In genomic region chr4:152008622-152009075, GRCm38 (mm10) we compare ENCODE assay signal across 8 mouse cellular contexts. TPM values are rescaled to one million over a fixed set of nuclear protein-coding genes. Genes with fewer than 3 reads are reported as not detected.
DNase-seq lines count a peak whose midpoint lies in the region; ATAC-seq and TF ChIP-seq lines count a peak whose summit lies in the region.

Klhl21 (plus strand) TSS chr4:152008803.

- H3K9ac ChIP-seq in hindbrain, postnatal 0 days (replicated peaks; ENCODE audit: low read length) = peak within 1 kb of the TSS; percentile 68

- DNase-seq in WW6 (ENCODE audit: low read depth, low spot score) = peak; percentile 84
- peak; percentile 75 to 81 for DNase-seq in cerebellum, postnatal 4 days (ENCODE audit: low spot score in 2 of 2)
- peak; percentile 98 for DNase-seq in gastrocnemius, adult 2 months
- DNase-seq in hindbrain, postnatal 0 days (ENCODE audit: low spot score) = peak; percentile 95
- peak; percentile 84 to 93 for DNase-seq in left cerebral cortex, adult 8-10 months (ENCODE audit: low spot score in 2 of 2)
- DNase-seq in right cerebral cortex, postnatal 10 days (ENCODE audit: low spot score in 2 of 2) = peak; percentile 95
- DNase-seq in urinary bladder, postnatal 25 days (ENCODE audit: low spot score) = peak; percentile 94

- intact Hi-C loops in gastrocnemius, adult 2 months (cut with DNase I) = loop anchor here (1.0 kb wide), 1 partner anchor 12 kb away; the partner anchor contains the start of gene Phf13

- no peaks in the 10 kb centered on the region; the same call in 1 of the 2 replicates for H3K27me3 ChIP-seq in hindbrain, postnatal 0 days (ENCODE audit: insufficient read depth, low read length)
- peaks cover 3% of the 10 kb centered on the region for H3K27me3 ChIP-seq in megakaryocyte, embryonic 14.5 days (replicated peaks)

- peak within 1 kb of the TSS; percentile 100 for H3K4me2 ChIP-seq in hindbrain, postnatal 0 days (ENCODE audit: low read depth, low read length)

- 0% methylated on average over 45 of the region's 45 CpGs for WGBS in hindbrain, postnatal 0 days

- no peak for TF ChIP-seq CTCF in gastrocnemius, adult 2 months (IDR thresholded peaks at IDR 0.05)
- no peak for TF ChIP-seq CTCF in hindbrain, postnatal 0 days (IDR thresholded peaks at IDR 0.05; ENCODE audit: low read depth)

- peaks cover 12% of the 10 kb centered on the region for H3K4me1 ChIP-seq in hindbrain, postnatal 0 days (ENCODE audit: insufficient read depth, low read length)
- H3K4me1 ChIP-seq in megakaryocyte, embryonic 14.5 days = peaks cover 74% of the 10 kb centered on the region

- H3K4me3 ChIP-seq in gastrocnemius, adult 2 months = peak within 1 kb of the TSS; percentile 90
- H3K4me3 ChIP-seq in hindbrain, postnatal 0 days (ENCODE audit: low read length) = peak within 1 kb of the TSS; percentile 72
- peak within 1 kb of the TSS; percentile 94 for H3K4me3 ChIP-seq in megakaryocyte, embryonic 14.5 days (replicated peaks)

- H3K27ac ChIP-seq in gastrocnemius, adult 2 months = peak within 1 kb of the TSS; percentile 98
- peak within 1 kb of the TSS; percentile 80 for H3K27ac ChIP-seq in hindbrain, postnatal 0 days

- ATAC-seq in hindbrain, postnatal 0 days = peak; percentile 90

- no peaks in the 10 kb centered on the region for H3K9me3 ChIP-seq in hindbrain, postnatal 0 days (ENCODE audit: low read length)
- H3K9me3 ChIP-seq in megakaryocyte, embryonic 14.5 days = no peaks in the 10 kb centered on the region

- H3K36me3 ChIP-seq in hindbrain, postnatal 0 days (ENCODE audit: insufficient read depth, low read length) = no peaks in the 10 kb centered on the region
- H3K36me3 ChIP-seq in megakaryocyte, embryonic 14.5 days (replicated peaks; ENCODE audit: low read length) = peaks cover 31% of the 10 kb centered on the region

RNA-seq across cellular contexts. Expression of gene Klhl21, which starts in this region (rescaled TPM):
- 100 to 1,000 TPM in 1 of 2 experiments, 10 to 100 TPM in 1; 92.5 to 125 TPM for total RNA-seq in gastrocnemius, adult 2 months (2021)
- 12.3 and 14.0 TPM in 2 replicates for total RNA-seq in hindbrain, postnatal 0 days (2014; rRNA removed)
- polyA plus RNA-seq in hindbrain, postnatal 0 days (2015; fragmentation: Nextera tagmentation; extraction: Ambion mirVana) = 4.5 and 4.8 TPM in 2 replicates
- 10 to 100 TPM; 15.8 to 21.0 (median 19.3) TPM for total RNA-seq in left cerebral cortex, adult 8-10 months (2022)
- 4.4 and 7.1 TPM in 2 replicates for polyA plus RNA-seq in megakaryocyte, embryonic 14.5 days (2012; ENCODE audit: insufficient read depth, low replicate concordance)

Comparison
In these comparisons a context has a peak if more than half of its experiments do, and no peak if none do; other contexts are left out.
1. Peak in every context shown above with its lines: DNase-seq, ATAC-seq, H3K4me3 ChIP-seq and H3K27ac ChIP-seq.